In the genomic region with DNA sequence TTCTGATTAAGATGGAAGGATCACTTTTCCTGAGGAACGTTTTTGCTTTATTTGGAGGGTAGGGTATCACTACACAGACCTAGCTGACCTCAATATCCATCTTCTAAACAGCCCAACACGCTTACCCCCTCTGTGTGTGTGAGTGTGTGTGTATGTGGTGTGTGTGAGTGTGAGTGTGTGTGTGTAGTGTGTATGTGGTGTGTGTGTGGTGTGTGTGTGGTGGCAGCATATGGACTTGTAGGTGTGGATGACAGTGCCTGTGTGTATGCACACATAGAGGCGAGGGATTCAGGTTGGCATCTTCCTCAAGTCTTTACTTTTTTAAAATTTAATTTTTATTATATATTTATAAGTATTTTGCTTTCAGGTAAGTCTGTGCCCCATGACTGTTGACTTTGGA, we compare ENCODE assay signal across 24 mouse cellular contexts. TPM values are rescaled to one million over a fixed set of nuclear protein-coding genes. Genes with fewer than 3 reads are reported as not detected.
DNase-seq lines count a peak whose midpoint lies in the region; ATAC-seq and TF ChIP-seq lines count a peak whose summit lies in the region.
"Had no signal": no experiment of that assay in that cellular context is flagged by ENCODE, and none has a peak within 500 bp of the region (broad histone marks: within the 10 kb centered on the region; RNA-seq: fewer than 3 reads in every experiment).

No protein-coding gene starts in this region.

- no peak overlapping the region for H3K4me3 ChIP-seq in kidney, embryonic 15.5 days (replicated peaks)
- H3K4me3 ChIP-seq in kidney, adult 2 months (ENCODE audit: insufficient read depth, low read depth, low read length), result no peak overlapping the region
- no peak overlapping the region for H3K4me3 ChIP-seq in embryonic fibroblast, embryonic 13.5 days (ENCODE audit: insufficient read depth, low read length)
- H3K4me3 ChIP-seq: embryonic facial prominence, embryonic 12.5 days; forebrain, embryonic 12.5 days had no signal

- 0 out of 2 replicates have a peak overlapping the region, but pooled peaks have one; percentile 94 for H3K27ac ChIP-seq in kidney, embryonic 15.5 days
- no peak overlapping the region for H3K27ac ChIP-seq in kidney, adult 2 months (ENCODE audit: insufficient read depth, low read depth, low read length)
- no peak overlapping the region for H3K27ac ChIP-seq in embryonic fibroblast, embryonic 13.5 days (ENCODE audit: insufficient read depth, low read length)
- H3K27ac ChIP-seq: embryonic facial prominence, embryonic 12.5 days; forebrain, embryonic 12.5 days had no signal

- no peak overlapping the region for H3K9ac ChIP-seq in kidney, embryonic 15.5 days
- H3K9ac ChIP-seq: embryonic facial prominence, embryonic 12.5 days; forebrain, embryonic 12.5 days had no signal

- no peaks in the 10 kb centered on the region; the same call in 1 of the 2 replicates for H3K9me3 ChIP-seq in kidney, embryonic 15.5 days (replicated peaks)

- H3K36me3 ChIP-seq in kidney, embryonic 15.5 days, result peaks cover 41% of the 10 kb centered on the region
- no peaks in the 10 kb centered on the region for H3K36me3 ChIP-seq in kidney, adult 2 months (ENCODE audit: control insufficient read depth, insufficient read depth, low read length)

- WGBS in kidney, embryonic 15.5 days, result 86% methylated on average over 3 of the region's 3 CpGs
- WGBS in kidney, adult 2 months, result 73% methylated on average over 3 of the region's 3 CpGs

- ATAC-seq in kidney, embryonic 15.5 days (replicated peaks; ENCODE audit: low FRiP score), result no peak
- ATAC-seq: activated CD4-positive, CD25-positive, alpha-beta regulatory T cell, adult 4 months; CD4-positive, CD25-positive, alpha-beta regulatory T cell, adult 4 months; forebrain, embryonic 14.5 days; forebrain, embryonic 16.5 days; Patski had no signal

- TF ChIP-seq POLR2A in kidney, adult 2 months (IDR thresholded peaks at IDR 0.05; ENCODE audit: low read depth, low read length), result no peak
- peak; percentile 56 for TF ChIP-seq POLR2A in embryonic fibroblast, embryonic 13.5 days (IDR thresholded peaks at IDR 0.05; ENCODE audit: low read depth, low read length)

- H3K4me1 ChIP-seq in kidney, embryonic 15.5 days, result peaks cover 31% of the 10 kb centered on the region
- peaks cover 3% of the 10 kb centered on the region; the same call in 1 of the 2 replicates for H3K4me1 ChIP-seq in kidney, adult 2 months (ENCODE audit: control insufficient read depth, insufficient read depth, low read length)
- peaks cover 7% of the 10 kb centered on the region for H3K4me1 ChIP-seq in embryonic fibroblast, embryonic 13.5 days (ENCODE audit: control insufficient read depth, insufficient read depth, low read length)

- peak; percentile 14 for DNase-seq in cerebellum, adult 9-10 months
- DNase-seq in cerebellum, postnatal 14 days, result no peak
- no peak for DNase-seq in kidney, adult 2 months
- no peak for DNase-seq in heart, adult 9 months (ENCODE audit: low spot score in 2 of 2)
- DNase-seq: adrenal gland, adult 8-10 months; adrenal gland, postnatal 14 days; adrenal gland, postnatal 36 days; B cell, adult 2 months; cerebellum, adult 11-12 months; cerebellum, adult 2 months; cerebellum, adult 9-11 months; cerebellum, postnatal 25 days had no signal

- H3K27me3 ChIP-seq in kidney, embryonic 15.5 days, result no peaks in the 10 kb centered on the region
- no peaks in the 10 kb centered on the region for H3K27me3 ChIP-seq in kidney, adult 2 months (replicated peaks; ENCODE audit: control insufficient read depth, insufficient read depth, low read length)
- H3K27me3 ChIP-seq: embryonic facial prominence, embryonic 12.5 days; forebrain, embryonic 12.5 days; Patski had no signal

- no peak overlapping the region for H3K4me2 ChIP-seq in kidney, embryonic 15.5 days

- TF ChIP-seq CTCF in kidney, adult 2 months (conservative IDR thresholded peaks at IDR 0.05; ENCODE audit: insufficient read depth, insufficient read length, low read depth, low read length), result no peak
- no peak for TF ChIP-seq CTCF in embryonic fibroblast, embryonic 13.5 days (IDR thresholded peaks at IDR 0.05; ENCODE audit: borderline replicate concordance, insufficient read depth, low read length)

RNA-seq across cellular contexts. Expression of a gene that starts 1.7 kb away (rescaled TPM):
- 56.0 and 57.1 TPM in 2 replicates for polyA plus RNA-seq in kidney, embryonic 15.5 days (2015; fragmentation: Nextera tagmentation; extraction: Ambion mirVana)
- polyA plus RNA-seq in kidney, adult 2 months (2012; rRNA removed), result 239 and 302 TPM in 2 replicates
- polyA plus RNA-seq in embryonic fibroblast, embryonic 13.5 days (2011; ENCODE audit: insufficient read length, low read depth, missing spikeins), result 48.1 and 58.9 TPM in 2 replicates

RNA-seq across cellular contexts. Expression of a gene that starts 5.6 kb away (rescaled TPM):
- 47.3 and 50.0 TPM in 2 replicates for polyA plus RNA-seq in kidney, embryonic 15.5 days (2015; fragmentation: Nextera tagmentation; extraction: Ambion mirVana)
- polyA plus RNA-seq in kidney, adult 2 months (2012; rRNA removed), result 43.2 and 58.6 TPM in 2 replicates
- 27.2 and 28.5 TPM in 2 replicates for polyA plus RNA-seq in embryonic fibroblast, embryonic 13.5 days (2011; ENCODE audit: insufficient read length, low read depth, missing spikeins)

RNA-seq across cellular contexts. Expression of a gene that starts 16.6 kb away (rescaled TPM):
- 29.4 and 38.3 TPM in 2 replicates for polyA plus RNA-seq in kidney, embryonic 15.5 days (2015; fragmentation: Nextera tagmentation; extraction: Ambion mirVana)
- 53.3 and 70.7 TPM in 2 replicates for polyA plus RNA-seq in kidney, adult 2 months (2012; rRNA removed)
- polyA plus RNA-seq in embryonic fibroblast, embryonic 13.5 days (2011; ENCODE audit: insufficient read length, low read depth, missing spikeins), result 16.5 and 28.0 TPM in 2 replicates

RNA-seq across cellular contexts. Expression of a gene that starts 27.9 kb away (rescaled TPM):
- not detected in 2 replicates for polyA plus RNA-seq in kidney, embryonic 15.5 days (2015; fragmentation: Nextera tagmentation; extraction: Ambion mirVana)
- polyA plus RNA-seq in kidney, adult 2 months (2012; rRNA removed), result 0.05 and 0.11 TPM in 2 replicates
- polyA plus RNA-seq in embryonic fibroblast, embryonic 13.5 days (2011; ENCODE audit: insufficient read length, low read depth, missing spikeins), result not detected in 2 replicates
- polyA plus RNA-seq: activated CD4-positive, CD25-positive, alpha-beta regulatory T cell, adult 4 months; CD4-positive, CD25-positive, alpha-beta regulatory T cell, adult 4 months; erythroblast, embryonic 14.5 days; forebrain, embryonic 10.5 days; forebrain, embryonic 12.5 days; G1E; Patski had no signal

RNA-seq across cellular contexts. Expression of a gene that starts 31.1 kb away (rescaled TPM):
- polyA plus RNA-seq in kidney, embryonic 15.5 days (2015; fragmentation: Nextera tagmentation; extraction: Ambion mirVana), result 6.2 and 7.5 TPM in 2 replicates
- polyA plus RNA-seq in kidney, adult 2 months (2012; rRNA removed), result 15.1 and 15.5 TPM in 2 replicates
- polyA plus RNA-seq in embryonic fibroblast, embryonic 13.5 days (2011; ENCODE audit: insufficient read length, low read depth, missing spikeins), result 3.8 and 5.9 TPM in 2 replicates
